Mouse (Mus musculus) CH12.LX (cell line): ENCODE data around the gene Kctd10. TPM values are rescaled to one million over a fixed set of nuclear protein-coding genes. Genes with fewer than 3 reads are reported as not detected.

ENCODE experiments used
- DNase-seq: peaks from one replicate; pipeline ENCODE4 v3.0.0-alpha.2; 2013; ENCODE audit errors: extremely low read depth
- H3K27ac ChIP-seq: 2 replicates; pipeline ENCODE4 v1.5.1; 2012; ENCODE audit warnings: low read depth, mild to moderate bottlenecking, control low read depth, moderate library complexity; ENCODE audit not compliant: insufficient read depth
- H3K27me3 ChIP-seq: replicated peaks from 2 replicates; pipeline ENCODE3; 2012; ENCODE audit warnings: inconsistent platforms
- H3K36me3 ChIP-seq, 2 experiments: replicated peaks in 1 of 2; 2 replicates each; pipeline versions ENCODE3 to v1.6.1; 2012; ENCODE audit warnings: inconsistent platforms in 1 of 2, low read length in 1 of 2, mild to moderate bottlenecking in 1 of 2, mixed read lengths in 1 of 2, moderate library complexity in 1 of 2; ENCODE audit not compliant: control insufficient read depth in 1 of 2, insufficient read depth in 1 of 2
- H3K4me1 ChIP-seq, 2 experiments: 2 replicates each; pipeline ENCODE4 v1.6.1; 2012; ENCODE audit warnings: inconsistent platforms in 1 of 2, moderate library complexity in 1 of 2; ENCODE audit not compliant: insufficient read depth in 2 of 2, control insufficient read depth in 1 of 2
- H3K4me2 ChIP-seq: 2 replicates; pipeline ENCODE4 v1.6.1; 2012; ENCODE audit warnings: low read depth, mild to moderate bottlenecking, control low read depth; ENCODE audit not compliant: poor library complexity, insufficient read depth, severe bottlenecking
- H3K4me3 ChIP-seq, 3 experiments: fragments of 150-350 bp in 1 of 3; sonication (generic) in 1 of 3; replicated peaks in 1 of 3; 2 replicates each; pipeline versions ENCODE3 to v1.5.1; 2011 to 2012; ENCODE audit warnings: low read depth in 2 of 3, low read length in 2 of 3, mild to moderate bottlenecking in 2 of 3, moderate library complexity in 2 of 3, control low read depth in 1 of 3, improper control_type of control experiment in 1 of 3, inconsistent platforms in 1 of 3, mixed read lengths in 1 of 3; ENCODE audit not compliant: poor library complexity in 1 of 3
- H3K79me2 ChIP-seq: replicated peaks from 2 replicates; pipeline ENCODE4 v1.6.1; 2012; ENCODE audit warnings: mild to moderate bottlenecking, moderate library complexity; ENCODE audit not compliant: control insufficient read depth, poor library complexity, insufficient read depth, severe bottlenecking; ENCODE audit errors: extremely low read depth
- H3K9ac ChIP-seq: 2 replicates; pipeline ENCODE4 v1.6.1; 2012; ENCODE audit warnings: low read depth, mild to moderate bottlenecking, control low read depth, moderate library complexity; ENCODE audit not compliant: insufficient read depth
- H3K9me3 ChIP-seq: replicated peaks from 2 replicates; pipeline ENCODE3; 2012; ENCODE audit warnings: low read length, inconsistent platforms, mixed read lengths
- BHLHE40 ChIP-seq: IDR thresholded peaks from 2 replicates; pipeline ENCODE4 v1.6.1; 2011; ENCODE audit warnings: mild to moderate bottlenecking, low read depth, low read length, improper control_type of control experiment
- CHD1 ChIP-seq: IDR thresholded peaks from 2 replicates; pipeline ENCODE4 v1.6.1; 2012; ENCODE audit warnings: low read depth, low read length, improper control_type of control experiment, inconsistent platforms
- ELF1 ChIP-seq: IDR thresholded peaks from 2 replicates; pipeline ENCODE4 v1.6.1; 2014; ENCODE audit warnings: low read depth, mild to moderate bottlenecking, inconsistent platforms, low read length, improper control_type of control experiment
- ETS1 ChIP-seq: conservative IDR thresholded peaks from 2 replicates; pipeline ENCODE4 v1.6.1; 2012; ENCODE audit warnings: low read depth, mild to moderate bottlenecking, inconsistent platforms, low read length, improper control_type of control experiment, moderate library complexity
- GABPA ChIP-seq: IDR thresholded peaks from 2 replicates; pipeline ENCODE4 v1.6.1; 2012; ENCODE audit warnings: low read depth, low read length, improper control_type of control experiment, inconsistent platforms; ENCODE audit not compliant: insufficient replicate concordance
- JUN ChIP-seq: IDR thresholded peaks from 2 replicates; pipeline ENCODE4 v1.6.1; 2011; ENCODE audit warnings: low read depth, mild to moderate bottlenecking, low read length, improper control_type of control experiment, moderate library complexity; ENCODE audit not compliant: insufficient read depth
- KAT2A ChIP-seq: IDR thresholded peaks from 2 replicates; pipeline ENCODE4 v1.6.1; 2012; ENCODE audit warnings: low read length, improper control_type of control experiment, inconsistent platforms; ENCODE audit not compliant: insufficient replicate concordance
- MAFK ChIP-seq: IDR thresholded peaks from 2 replicates; pipeline ENCODE4 v1.6.1; 2011; ENCODE audit warnings: low read length, improper control_type of control experiment; ENCODE audit not compliant: insufficient replicate concordance
- MAX ChIP-seq: IDR thresholded peaks from 2 replicates; pipeline ENCODE4 v1.6.1; 2011; ENCODE audit warnings: low read length, improper control_type of control experiment
- MAZ ChIP-seq: IDR thresholded peaks from 2 replicates; pipeline ENCODE4 v1.6.1; 2012; ENCODE audit warnings: low read depth, mild to moderate bottlenecking, inconsistent platforms, low read length, improper control_type of control experiment, moderate library complexity
- MEF2A ChIP-seq: IDR thresholded peaks from 2 replicates; pipeline ENCODE4 v1.6.1; 2014; ENCODE audit warnings: low read depth, mild to moderate bottlenecking, inconsistent platforms, low read length, improper control_type of control experiment, borderline replicate concordance
- MXI1 ChIP-seq: IDR thresholded peaks from 2 replicates; pipeline ENCODE4 v1.6.1; 2011; ENCODE audit warnings: mild to moderate bottlenecking, low read depth, low read length, improper control_type of control experiment
- MYC ChIP-seq: IDR thresholded peaks from 2 replicates; pipeline ENCODE4 v1.6.1; 2011; ENCODE audit warnings: low read depth, mild to moderate bottlenecking, improper control_type of control experiment, low read length
- NRF1 ChIP-seq: IDR thresholded peaks from 2 replicates; pipeline ENCODE4 v1.6.1; 2014; ENCODE audit warnings: low read depth, mild to moderate bottlenecking, inconsistent platforms, low read length, improper control_type of control experiment, moderate library complexity
- TBP ChIP-seq: conservative IDR thresholded peaks from 2 replicates; pipeline ENCODE4 v1.6.1; 2011; ENCODE audit warnings: low read depth, low read length, improper control_type of control experiment
- USF1 ChIP-seq: IDR thresholded peaks from 2 replicates; pipeline ENCODE4 v1.6.1; 2014; ENCODE audit warnings: low read depth, mild to moderate bottlenecking, inconsistent platforms, low read length, improper control_type of control experiment
- USF2 ChIP-seq: conservative IDR thresholded peaks from 2 replicates; pipeline ENCODE4 v1.6.1; 2011; ENCODE audit warnings: low read depth, low read length, improper control_type of control experiment
- ZKSCAN1 ChIP-seq: IDR thresholded peaks from 2 replicates; pipeline ENCODE4 v1.6.1; 2012; ENCODE audit warnings: low read depth, inconsistent platforms, low read length, improper control_type of control experiment, borderline replicate concordance
- dilution Hi-C: fragments of 300-500 bp; cut with MboI; formaldehyde crosslinking; loops from 2 replicates; pipeline ENCODE4 v1.14.3; 2020; ENCODE audit warnings: low sequenced_read_pairs; ENCODE audit not compliant: extremely low pct_unique_long_range_greater_than_20kb, extremely low pct_ligation_motif_present
- in situ Hi-C: fragments of 300-500 bp; cut with MboI; formaldehyde crosslinking; loops from 3 replicates; pipeline ENCODE4 v1.14.3; 2019; ENCODE audit warnings: low sequenced_read_pairs, low pct_ligation_motif_present, low pct_unique_long_range_greater_than_20kb, mixed read lengths
- polyA plus RNA-seq: library from polyadenylated mRNA; unstranded; fragments of >175 nt; gene quantifications from 2 replicates; pipeline ENCODE4 v1.2.1, GENCODE M21; 2012; ENCODE audit warnings: low read depth; ENCODE audit not compliant: insufficient read length
- total RNA-seq, 2 experiments: library from RNA; depleted of rRNA; stranded (reverse); fragments of 300-350 nt in 1 of 2; fragments of >200 nt in 1 of 2; gene quantifications; 2 replicates each; pipeline ENCODE4 v1.2.3; 2012 to 2014

Gene Kctd10
- total and polyA plus RNA-seq, 3 experiments = 37.5 to 39.5 (median 39.3) TPM

- Histone ChIP-seq H3K27me3 (no peaks in the 10 kb centered on the region), H3K4me3 (no peak overlapping the region), H3K9me3 (no peaks in the 10 kb centered on the region), H3K36me3 (peaks cover 59 to 99% of the 10 kb centered on the region in 2 experiments), H3K4me2 (no peak overlapping the region), H3K9ac (no peak overlapping the region), H3K79me2 (no peaks in the 10 kb centered on the region), H3K27ac (no peak overlapping the region), H3K4me1 (no peaks in the 10 kb centered on the region)
- TF ChIP-seq USF2 (no peak), MAFK (no peak), CHD1 (no peak), NRF1 (no peak), ZKSCAN1 (no peak), BHLHE40 (no peak), MAZ (no peak), TBP (no peak), MXI1 (no peak), ETS1 (no peak), JUN (no peak), MYC (no peak)
- in situ Hi-C loops (no loop called here), dilution Hi-C loops (no loop called here)
- no peak for DNase-seq
Measured at GRCm38 (mm10) chr5:114365043-114365752, 15.1 kb downstream of the Kctd10 start.

GRCm38 (mm10) chr5:114360968-114361367, 19.3 kb downstream of the Kctd10 start:
- Histone ChIP-seq H3K27me3 (no peaks in the 10 kb centered on the region), H3K4me2 (no peak overlapping the region), H3K79me2 (no peaks in the 10 kb centered on the region), H3K4me1 (no peaks in the 10 kb centered on the region), H3K27ac (no peak overlapping the region), H3K4me3 (no peak overlapping the region), H3K36me3 (peaks cover 24 to 93% of the 10 kb centered on the region in 2 experiments), H3K9ac (no peak overlapping the region), H3K9me3 (no peaks in the 10 kb centered on the region)
- TF ChIP-seq ZKSCAN1 (no peak), USF1 (no peak), KAT2A (no peak), GABPA (no peak), MEF2A (no peak), MAX (no peak), BHLHE40 (no peak), ELF1 (no peak)
- DNase-seq = no peak
- in situ Hi-C loops (no loop called here), dilution Hi-C loops (no loop called here)
